8 mouse cellular contexts compared by ENCODE assay signal in genomic region chr12:73045724-73046606, GRCm38 (mm10). TPM values are rescaled to one million over a fixed set of nuclear protein-coding genes. Genes with fewer than 3 reads are reported as not detected.
DNase-seq lines count a peak whose midpoint lies in the region; ATAC-seq and TF ChIP-seq lines count a peak whose summit lies in the region.

No protein-coding gene starts in this region.

- no peak for ATAC-seq in heart, embryonic 12.5 days (ENCODE audit: insufficient number of reproducible peaks, low FRiP score)
- no peak for ATAC-seq in limb, embryonic 13.5 days (ENCODE audit: low FRiP score, low read depth)
- no peak for ATAC-seq in stomach, embryonic 14.5 days (ENCODE audit: insufficient number of reproducible peaks, insufficient read depth, low FRiP score, low read depth)
- no peak for ATAC-seq in erythroid progenitor cell, adult 5-6 weeks (replicated peaks; ENCODE audit: low FRiP score, poor library complexity, severe bottlenecking)

- peak overlapping the region; percentile 66; the same call in 1 of the 2 replicates for H3K9ac ChIP-seq in heart, embryonic 12.5 days
- H3K9ac ChIP-seq in limb, embryonic 13.5 days, result peak overlapping the region; percentile 96
- H3K9ac ChIP-seq in stomach, embryonic 14.5 days (replicated peaks; ENCODE audit: low read depth, low read length), result no peak overlapping the region

- WGBS in heart, embryonic 12.5 days, result under 1% methylated on average over 85 of the region's 85 CpGs
- WGBS in limb, embryonic 13.5 days, result under 1% methylated on average over 79 of the region's 85 CpGs
- 1% methylated on average over 85 of the region's 85 CpGs for WGBS in stomach, embryonic 14.5 days

- peak overlapping the region; percentile 54 for H3K4me3 ChIP-seq in bone marrow macrophage, adult 2 months (ENCODE audit: insufficient read depth, low read length)
- peak overlapping the region; percentile 58 for H3K4me3 ChIP-seq in heart, embryonic 12.5 days
- H3K4me3 ChIP-seq in limb, embryonic 13.5 days, result peak overlapping the region; percentile 77
- H3K4me3 ChIP-seq in stomach, embryonic 14.5 days (ENCODE audit: low read depth, low read length), result peak overlapping the region; percentile 30

- H3K9me3 ChIP-seq in heart, embryonic 12.5 days (replicated peaks), result no peaks in the 10 kb centered on the region
- no peaks in the 10 kb centered on the region for H3K9me3 ChIP-seq in limb, embryonic 13.5 days
- no peaks in the 10 kb centered on the region for H3K9me3 ChIP-seq in stomach, embryonic 14.5 days (ENCODE audit: control insufficient read depth, low read depth, low read length)

- TF ChIP-seq POLR2A in bone marrow macrophage, adult 2 months (IDR thresholded peaks at IDR 0.05; ENCODE audit: borderline replicate concordance, low read depth, low read length), result no peak

- no peak; the same call in 1 of the 2 replicates for TF ChIP-seq CTCF in bone marrow macrophage, adult 2 months (IDR thresholded peaks at IDR 0.05; ENCODE audit: low read depth, low read length)

- H3K27me3 ChIP-seq in heart, embryonic 12.5 days (replicated peaks), result peaks cover 64% of the 10 kb centered on the region
- peaks cover 73% of the 10 kb centered on the region for H3K27me3 ChIP-seq in limb, embryonic 13.5 days
- peaks cover 59% of the 10 kb centered on the region for H3K27me3 ChIP-seq in stomach, embryonic 14.5 days (ENCODE audit: control insufficient read depth, insufficient read depth, low read length)

- H3K4me2 ChIP-seq in heart, embryonic 12.5 days, result peak overlapping the region; percentile 94
- H3K4me2 ChIP-seq in limb, embryonic 13.5 days (replicated peaks), result peak overlapping the region; percentile 77
- H3K4me2 ChIP-seq in stomach, embryonic 14.5 days (replicated peaks; ENCODE audit: low read depth, low read length), result peak overlapping the region; percentile 55

- DNase-seq in ovary, postnatal 36 days (ENCODE audit: low spot score), result peak; percentile 27
- DNase-seq in ovary, postnatal 14 days (ENCODE audit: low spot score), result no peak
- no peak for DNase-seq in left cerebral cortex, postnatal 4 days

- H3K36me3 ChIP-seq in heart, embryonic 12.5 days, result no peaks in the 10 kb centered on the region
- no peaks in the 10 kb centered on the region for H3K36me3 ChIP-seq in limb, embryonic 13.5 days
- H3K36me3 ChIP-seq in stomach, embryonic 14.5 days (ENCODE audit: control insufficient read depth, insufficient read depth, low read length), result no peaks in the 10 kb centered on the region

- peaks cover 2% of the 10 kb centered on the region; the same call in 1 of the 2 replicates for H3K4me1 ChIP-seq in bone marrow macrophage, adult 2 months (ENCODE audit: control insufficient read depth, insufficient read depth, low read length)
- peaks cover 22% of the 10 kb centered on the region for H3K4me1 ChIP-seq in heart, embryonic 12.5 days (replicated peaks)
- peaks cover 44% of the 10 kb centered on the region for H3K4me1 ChIP-seq in limb, embryonic 13.5 days
- H3K4me1 ChIP-seq in stomach, embryonic 14.5 days (ENCODE audit: control insufficient read depth, insufficient read depth, low read length), result 0 out of 2 replicates have a peak, but pooled peaks cover 4% of the 10 kb centered on the region

- intact Hi-C loops in left cerebral cortex, postnatal 4 days (cut with DNase I), result no loop called here

- no peak overlapping the region for H3K27ac ChIP-seq in bone marrow macrophage, adult 2 months (ENCODE audit: insufficient read depth, low read depth, low read length)
- no peak overlapping the region for H3K27ac ChIP-seq in heart, embryonic 12.5 days (ENCODE audit: poor library complexity, severe bottlenecking)
- peak overlapping the region; percentile 88 for H3K27ac ChIP-seq in limb, embryonic 13.5 days
- H3K27ac ChIP-seq in stomach, embryonic 14.5 days (ENCODE audit: low read length), result no peak overlapping the region

RNA-seq across cellular contexts. Expression of gene Six1, which starts 7.7 kb away (rescaled TPM):
- 0.59 TPM in 1 of 2 replicates, not detected in the other for polyA plus RNA-seq in bone marrow macrophage, adult 2 months (2012; ENCODE audit: insufficient read depth, insufficient read length, missing spikeins)
- polyA plus RNA-seq in heart, embryonic 12.5 days (2016; fragmentation: Nextera tagmentation; extraction: Ambion mirVana), result 0.45 and 0.67 TPM in 2 replicates
- polyA plus RNA-seq in limb, embryonic 13.5 days (2015; fragmentation: Nextera tagmentation; extraction: Ambion mirVana), result 47.0 and 50.0 TPM in 2 replicates
- not detected in 2 replicates for polyA plus RNA-seq in stomach, embryonic 14.5 days (2014; fragmentation: Nextera tagmentation; extraction: Ambion mirVana)
- not detected in 2 replicates for total RNA-seq in erythroid progenitor cell, adult 5-6 weeks (2015; ENCODE audit: low replicate concordance)
- total RNA-seq in erythroid progenitor cell, adult 5-6 weeks (2017; ENCODE audit: low replicate concordance), result 0.51 TPM in 1 of 2 replicates, not detected in the other
- total RNA-seq in left cerebral cortex, postnatal 4 days (2021), result under 1 TPM; 0.66 to 0.87 TPM

Comparison
In these comparisons a context has a peak if more than half of its experiments do, and no peak if none do; other contexts are left out.
1. RNA of gene Six1, which starts 7.7 kb away (polyA plus RNA-seq): 47.0 to 50.0 TPM in limb, embryonic 13.5 days; 0.45 to 0.67 TPM in heart, embryonic 12.5 days, 0.59 TPM in bone marrow macrophage, adult 2 months and not detected in stomach, embryonic 14.5 days; every median in the first group is over 10 times any median in the second.
2. Peak in every context shown above with its lines, with median percentiles within 50 percentile points of each other: H3K4me3 ChIP-seq and H3K4me2 ChIP-seq.